Mouse (Mus musculus): Measurements from ENCODE around the gene Efna2.

Gene Efna2

GRCm38 (mm10) chr10:80179068-80180051 is at the start of gene Efna2:
TSS of gene Efna2 (plus strand) at chr10:80179482.
- DNase-seq, result no peak

- no peak for DNase-seq
These were observed 49.4 kb upstream of the Efna2 start for GRCm38 (mm10) chr10:80129846-80130245.

- peak; percentile 81 for DNase-seq
These were observed 48.8 kb upstream of the Efna2 start for GRCm38 (mm10) chr10:80130403-80131031.

GRCm38 (mm10) chr10:80131316-80131951 is 47.8 kb upstream of the Efna2 start:
- no peak for DNase-seq

- DNase-seq, result no peak
These were observed 47.3 kb upstream of the Efna2 start for GRCm38 (mm10) chr10:80131952-80132350.

- no peak for DNase-seq
These were observed 45.9 kb upstream of the Efna2 start for GRCm38 (mm10) chr10:80133226-80133849.

- DNase-seq, result peak; percentile 55
These were observed 44.9 kb upstream of the Efna2 start for GRCm38 (mm10) chr10:80134421-80134820.

- DNase-seq, result no peak
These were observed 44.1 kb upstream of the Efna2 start for GRCm38 (mm10) chr10:80135161-80135560.

- DNase-seq, result no peak
These were observed 43.6 kb upstream of the Efna2 start for GRCm38 (mm10) chr10:80135641-80136040.

- DNase-seq, result no peak
These were observed 42.9 kb upstream of the Efna2 start for GRCm38 (mm10) chr10:80136179-80136951.

- DNase-seq, result no peak
These were observed 42.2 kb upstream of the Efna2 start for GRCm38 (mm10) chr10:80136952-80137625.

- no peak for DNase-seq
These were observed 41.4 kb upstream of the Efna2 start for GRCm38 (mm10) chr10:80137626-80138552.

GRCm38 (mm10) chr10:80138553-80139438 is 40.5 kb upstream of the Efna2 start, which contains the start of gene Atp5d:
TSS of gene Atp5d (plus strand) at chr10:80138632.
- DNase-seq, result peak; percentile 61

- no peak for DNase-seq
These were observed 39.9 kb upstream of the Efna2 start for GRCm38 (mm10) chr10:80139439-80139775.

GRCm38 (mm10) chr10:80139975-80140665 is 39.2 kb upstream of the Efna2 start:
- DNase-seq, result no peak

GRCm38 (mm10) chr10:80140666-80141035 is 38.6 kb upstream of the Efna2 start, which contains the start of gene Cbarp:
TSS of gene Cbarp (minus strand) at chr10:80140835.
- DNase-seq, result no peak

GRCm38 (mm10) chr10:80141243-80141642 is 38.0 kb upstream of the Efna2 start:
- peak; percentile 97 for DNase-seq

- DNase-seq, result peak; percentile 97
These were observed 37.3 kb upstream of the Efna2 start for GRCm38 (mm10) chr10:80141786-80142529.
